Mouse (Mus musculus): ENCODE data around the gene Pold1. TPM values are rescaled to one million over a fixed set of nuclear protein-coding genes. Genes with fewer than 3 reads are reported as not detected.

The Pold1 gene
- total and polyA plus RNA-seq, 3 experiments, result 54.6 to 252 (median 70.1) TPM

DNA sequence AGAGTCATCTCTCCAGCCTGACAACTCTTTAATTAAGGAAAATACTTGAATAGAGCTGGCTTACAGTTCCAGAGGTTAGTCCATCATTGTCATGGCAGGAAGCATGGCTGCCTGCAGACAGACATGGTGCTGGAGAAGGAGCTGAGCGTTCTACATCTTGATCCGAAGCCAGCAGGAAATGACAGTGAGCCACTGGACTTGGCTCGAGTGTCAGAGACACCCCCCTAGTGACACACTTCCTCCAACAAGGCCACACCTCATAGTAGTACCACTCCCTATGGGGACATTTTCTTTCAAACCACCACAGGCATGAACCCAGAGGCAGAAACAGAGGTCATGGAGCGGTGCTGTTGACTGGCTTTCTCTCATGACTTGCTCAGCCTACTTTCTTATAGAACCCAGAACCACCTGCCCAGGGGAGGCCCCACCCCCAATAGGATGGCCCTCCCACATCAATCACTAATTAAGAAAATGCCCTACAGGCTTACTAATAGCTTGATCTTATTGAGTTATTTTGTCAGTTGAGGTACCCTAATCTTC, 35.7 kb upstream of the Pold1 start:
- no peaks in the 10 kb centered on the region for H3K36me3 ChIP-seq (replicated peaks)
- no peak overlapping the region for H3K4me3 ChIP-seq (ENCODE audit: low read depth, low read length)
- ATAC-seq (ENCODE audit: extremely low read depth, insufficient number of reproducible peaks, low FRiP score, poor library complexity, severe bottlenecking) (no peak), DNase-seq (ENCODE audit: low spot score) (no peak)
- peaks cover 4% of the 10 kb centered on the region for H3K4me1 ChIP-seq (ENCODE audit: insufficient read depth, low read depth, low read length)
- TF ChIP-seq GATA1 (IDR thresholded peaks at IDR 0.05; ENCODE audit: borderline replicate concordance, low read length) (no peak), TAL1 (conservative IDR thresholded peaks at IDR 0.05; ENCODE audit: low read depth, low read length) (no peak), GATA2 (IDR thresholded peaks at IDR 0.05; ENCODE audit: borderline replicate concordance, low read depth, low read length) (no peak), POLR2AphosphoS5 (IDR thresholded peaks at IDR 0.05; ENCODE audit: insufficient replicate concordance, low read depth, low read length) (no peak), CTCF (IDR thresholded peaks at IDR 0.05; ENCODE audit: low read depth, low read length) (no peak)
- no peaks in the 10 kb centered on the region for H3K9me3 ChIP-seq (replicated peaks)
- H3K27me3 ChIP-seq (ENCODE audit: insufficient read depth, low read length), result peaks cover 46% of the 10 kb centered on the region

- Histone ChIP-seq H3K4me1 (ENCODE audit: insufficient read depth, low read depth, low read length) (no peaks in the 10 kb centered on the region), H3K9me3 (replicated peaks) (no peaks in the 10 kb centered on the region), H3K27me3 (ENCODE audit: insufficient read depth, low read length) (peaks cover 37% of the 10 kb centered on the region), H3K36me3 (replicated peaks) (no peaks in the 10 kb centered on the region), H3K4me3 (ENCODE audit: low read depth, low read length) (no peak overlapping the region)
- TF ChIP-seq POLR2AphosphoS5 (IDR thresholded peaks at IDR 0.05; ENCODE audit: insufficient replicate concordance, low read depth, low read length) (no peak), TAL1 (conservative IDR thresholded peaks at IDR 0.05; ENCODE audit: low read depth, low read length) (no peak), GATA1 (IDR thresholded peaks at IDR 0.05; ENCODE audit: borderline replicate concordance, low read length) (no peak), CTCF (IDR thresholded peaks at IDR 0.05; ENCODE audit: low read depth, low read length) (no peak), GATA2 (IDR thresholded peaks at IDR 0.05; ENCODE audit: borderline replicate concordance, low read depth, low read length) (no peak)
- no peak for DNase-seq (ENCODE audit: low spot score)
- no peak for ATAC-seq (ENCODE audit: extremely low read depth, insufficient number of reproducible peaks, low FRiP score, poor library complexity, severe bottlenecking)
Observed at GRCm38 (mm10) chr7:44583146-44583545, 34.5 kb upstream of the Pold1 start.

DNA sequence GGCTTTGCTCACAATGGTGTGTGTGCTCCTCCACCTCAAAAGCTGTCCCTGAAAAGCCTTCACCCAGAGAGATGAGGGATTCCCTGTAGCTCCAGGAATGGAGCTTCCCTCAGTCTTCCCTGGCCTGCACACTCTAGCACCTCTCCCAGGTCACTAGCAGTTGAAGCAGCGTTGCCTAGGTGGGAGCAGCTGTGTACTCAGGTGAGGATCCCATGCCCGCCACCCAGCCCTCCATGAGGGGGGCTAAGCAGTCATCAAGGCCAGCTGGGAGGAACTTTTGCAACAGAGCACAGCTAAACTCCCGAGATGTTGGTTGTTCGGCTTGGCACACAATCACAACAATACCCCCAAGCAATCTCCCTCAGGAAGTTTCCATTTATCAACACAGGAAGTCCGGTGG, 34.1 kb upstream of the Pold1 start:
- Histone ChIP-seq H3K9me3 (replicated peaks) (no peaks in the 10 kb centered on the region), H3K4me3 (ENCODE audit: low read depth, low read length) (no peak overlapping the region), H3K4me1 (ENCODE audit: insufficient read depth, low read depth, low read length) (no peaks in the 10 kb centered on the region), H3K36me3 (replicated peaks) (no peaks in the 10 kb centered on the region), H3K27me3 (ENCODE audit: insufficient read depth, low read length) (peaks cover 32% of the 10 kb centered on the region)
- TF ChIP-seq POLR2AphosphoS5 (IDR thresholded peaks at IDR 0.05; ENCODE audit: insufficient replicate concordance, low read depth, low read length), result no peak
- TF ChIP-seq CTCF (IDR thresholded peaks at IDR 0.05; ENCODE audit: low read depth, low read length), result no peak
- no peak for TF ChIP-seq TAL1 (conservative IDR thresholded peaks at IDR 0.05; ENCODE audit: low read depth, low read length)
- TF ChIP-seq GATA1 (IDR thresholded peaks at IDR 0.05; ENCODE audit: borderline replicate concordance, low read length), result no peak
- no peak for TF ChIP-seq GATA2 (IDR thresholded peaks at IDR 0.05; ENCODE audit: borderline replicate concordance, low read depth, low read length)
- no peak for DNase-seq (ENCODE audit: low spot score)
- no peak for ATAC-seq (ENCODE audit: extremely low read depth, insufficient number of reproducible peaks, low FRiP score, poor library complexity, severe bottlenecking)

- Histone ChIP-seq H3K4me3 (ENCODE audit: low read depth, low read length) (no peak overlapping the region), H3K9me3 (replicated peaks) (no peaks in the 10 kb centered on the region), H3K4me1 (ENCODE audit: insufficient read depth, low read depth, low read length) (no peaks in the 10 kb centered on the region), H3K27me3 (ENCODE audit: insufficient read depth, low read length) (peaks cover 22% of the 10 kb centered on the region), H3K36me3 (replicated peaks) (no peaks in the 10 kb centered on the region)
- DNase-seq (ENCODE audit: low spot score) (no peak), ATAC-seq (ENCODE audit: extremely low read depth, insufficient number of reproducible peaks, low FRiP score, poor library complexity, severe bottlenecking) (no peak)
- TF ChIP-seq POLR2AphosphoS5 (IDR thresholded peaks at IDR 0.05; ENCODE audit: insufficient replicate concordance, low read depth, low read length) (no peak), GATA1 (IDR thresholded peaks at IDR 0.05; ENCODE audit: borderline replicate concordance, low read length) (no peak), CTCF (IDR thresholded peaks at IDR 0.05; ENCODE audit: low read depth, low read length) (no peak), TAL1 (conservative IDR thresholded peaks at IDR 0.05; ENCODE audit: low read depth, low read length) (no peak), GATA2 (IDR thresholded peaks at IDR 0.05; ENCODE audit: borderline replicate concordance, low read depth, low read length) (no peak)
Observed at GRCm38 (mm10) chr7:44581637-44582036, 33.0 kb upstream of the Pold1 start.

DNA sequence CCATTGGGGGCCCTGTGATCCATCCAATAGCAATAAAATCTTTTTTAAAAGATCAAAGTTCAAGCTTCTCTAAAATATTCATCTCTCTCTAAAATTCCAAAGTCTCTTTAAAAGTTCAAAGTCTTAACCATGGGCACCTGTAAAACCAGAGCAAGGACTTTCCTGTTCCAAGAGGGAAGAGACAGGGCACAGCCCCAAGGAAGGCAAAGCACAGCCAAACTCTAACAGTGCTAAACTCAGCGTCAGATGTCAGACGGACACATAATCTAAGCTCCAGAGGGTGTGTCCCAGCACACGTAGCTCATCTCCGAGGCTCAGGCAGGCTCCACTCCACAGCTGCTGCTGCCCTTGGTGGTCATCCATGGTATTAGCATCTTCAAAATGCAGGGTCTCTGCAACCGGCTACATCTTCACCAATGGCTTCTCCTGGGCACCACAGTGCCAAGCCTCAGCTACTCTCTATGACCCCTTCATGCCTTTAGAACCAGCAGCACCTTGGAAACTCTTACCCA, 27.7 kb upstream of the Pold1 start:
- H3K36me3 ChIP-seq (replicated peaks), result no peaks in the 10 kb centered on the region
- H3K9me3 ChIP-seq (replicated peaks), result no peaks in the 10 kb centered on the region
- no peak for DNase-seq (ENCODE audit: low spot score)
- no peak overlapping the region for H3K4me3 ChIP-seq (ENCODE audit: low read depth, low read length)
- H3K4me1 ChIP-seq (ENCODE audit: insufficient read depth, low read depth, low read length), result peaks cover 7% of the 10 kb centered on the region; the same call in 1 of the 2 replicates
- TF ChIP-seq GATA1 (IDR thresholded peaks at IDR 0.05; ENCODE audit: borderline replicate concordance, low read length) (no peak), POLR2AphosphoS5 (IDR thresholded peaks at IDR 0.05; ENCODE audit: insufficient replicate concordance, low read depth, low read length) (no peak)
- peaks cover 12% of the 10 kb centered on the region for H3K27me3 ChIP-seq (ENCODE audit: insufficient read depth, low read length)
- no peak for ATAC-seq (ENCODE audit: extremely low read depth, insufficient number of reproducible peaks, low FRiP score, poor library complexity, severe bottlenecking)

- H3K4me3 ChIP-seq (ENCODE audit: low read depth, low read length), result no peak overlapping the region
- H3K4me1 ChIP-seq (ENCODE audit: insufficient read depth, low read depth, low read length), result peaks cover 10% of the 10 kb centered on the region; the same call in 1 of the 2 replicates
- no peak for DNase-seq (ENCODE audit: low spot score)
- H3K9me3 ChIP-seq (replicated peaks), result no peaks in the 10 kb centered on the region
- TF ChIP-seq GATA1 (IDR thresholded peaks at IDR 0.05; ENCODE audit: borderline replicate concordance, low read length), result no peak
- peaks cover 29% of the 10 kb centered on the region for H3K27me3 ChIP-seq (ENCODE audit: insufficient read depth, low read length)
- no peaks in the 10 kb centered on the region for H3K36me3 ChIP-seq (replicated peaks)
- no peak for ATAC-seq (ENCODE audit: extremely low read depth, insufficient number of reproducible peaks, low FRiP score, poor library complexity, severe bottlenecking)
Observed at GRCm38 (mm10) chr7:44572956-44573484, 24.4 kb upstream of the Pold1 start.
